Mouse (Mus musculus): ENCODE measurements around the gene Slc7a6os. TPM values are rescaled to one million over a fixed set of nuclear protein-coding genes. Genes with fewer than 3 reads are reported as not detected.

Gene Slc7a6os
- polyA plus RNA-seq (2012; rRNA removed) = 14.2 and 16.5 TPM in 2 replicates

GRCm38 (mm10) chr8:106210821-106211345 lies at the start of gene Slc7a6os, which contains the start of gene Prmt7:
Gene Slc7a6os, minus strand, starts transcription at chr8:106210935.
Gene Prmt7, plus strand, starts transcription at chr8:106210936.
- peak; percentile 96 for DNase-seq
- TF ChIP-seq POLR2A (IDR thresholded peaks at IDR 0.05; ENCODE audit: borderline replicate concordance, extremely low read depth, low read depth, low read length) = peak; percentile 86; the same call in 1 of the 2 replicates
- no peak for TF ChIP-seq CTCF (IDR thresholded peaks at IDR 0.05; ENCODE audit: insufficient read depth, low read length)
- WGBS = under 1% methylated on average over 52 of the region's 52 CpGs
- Histone ChIP-seq H3K4me1 (ENCODE audit: control insufficient read depth, insufficient read depth, low read length) (no peaks in the 10 kb centered on the region; the same call in 1 of the 2 replicates), H3K4me3 (replicated peaks; ENCODE audit: extremely low read depth, low read depth, low read length) (peak within 1 kb of the TSS; percentile 89)

DNA sequence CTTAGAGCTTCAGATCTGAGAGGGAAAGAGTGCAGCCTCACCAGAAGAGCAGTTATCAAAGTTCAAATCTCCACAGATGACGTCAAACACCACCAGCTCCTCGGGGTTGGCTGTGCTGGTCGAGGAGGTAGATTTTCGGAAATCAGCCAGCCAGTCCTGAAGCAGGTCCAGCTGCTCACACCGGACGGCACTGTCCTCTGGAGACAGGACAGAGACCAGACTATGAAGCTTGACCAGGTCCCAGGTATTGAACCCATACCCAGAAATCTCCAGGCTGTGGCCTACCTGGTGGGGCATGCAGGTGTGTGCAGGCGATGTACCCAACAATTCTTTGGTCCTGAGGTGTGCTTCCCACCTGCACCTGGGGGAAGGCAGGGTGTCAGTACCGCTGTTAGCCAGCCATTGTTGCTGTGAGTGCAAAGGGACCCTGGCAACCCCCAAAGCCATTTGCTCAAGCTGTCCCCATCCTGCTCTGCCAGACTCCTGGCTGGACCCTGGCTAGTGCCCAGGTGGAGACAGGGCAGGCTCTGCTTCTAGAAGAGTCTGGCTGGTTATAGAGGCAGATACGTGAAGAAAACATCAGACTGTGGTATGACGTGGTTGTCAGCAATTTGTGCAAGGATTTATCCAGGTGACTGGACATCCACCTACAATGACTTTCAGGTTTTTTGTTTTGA lies 49.0 kb upstream of the Slc7a6os start:
- Histone ChIP-seq H3K4me3 (replicated peaks; ENCODE audit: extremely low read depth, low read depth, low read length) (no peak overlapping the region), H3K4me1 (ENCODE audit: control insufficient read depth, insufficient read depth, low read length) (no peaks in the 10 kb centered on the region)
- no peak for DNase-seq
- 88% methylated on average over 10 of the region's 10 CpGs for WGBS
- TF ChIP-seq CTCF (IDR thresholded peaks at IDR 0.05; ENCODE audit: insufficient read depth, low read length) (no peak), POLR2A (IDR thresholded peaks at IDR 0.05; ENCODE audit: borderline replicate concordance, extremely low read depth, low read depth, low read length) (no peak)

DNA sequence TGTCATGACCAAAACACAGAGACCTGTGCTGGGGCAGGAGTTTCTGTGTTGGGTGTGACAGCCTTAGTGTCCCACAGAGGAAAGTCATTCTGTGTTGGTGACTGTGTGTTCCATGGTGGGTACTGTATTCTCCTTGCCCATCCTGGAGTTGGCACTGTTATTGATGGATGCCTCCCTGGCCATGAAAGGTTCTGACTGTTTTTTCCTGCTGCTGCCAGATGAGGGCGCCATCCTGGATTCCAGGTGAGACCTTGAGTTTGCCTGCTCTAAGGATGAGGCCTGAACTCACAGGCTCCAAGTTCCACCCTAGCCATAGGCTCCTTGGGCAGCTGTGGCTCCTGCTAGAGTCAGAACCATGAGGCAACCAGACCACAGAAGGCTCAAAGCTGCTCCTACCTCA lies 47.4 kb upstream of the Slc7a6os start:
- no peak for DNase-seq
- 35% methylated on average over 1 of the region's 1 CpGs for WGBS
- TF ChIP-seq POLR2A (IDR thresholded peaks at IDR 0.05; ENCODE audit: borderline replicate concordance, extremely low read depth, low read depth, low read length) = no peak
- TF ChIP-seq CTCF (IDR thresholded peaks at IDR 0.05; ENCODE audit: insufficient read depth, low read length) = 0 out of 2 replicates have a peak, but pooled peaks have one; percentile 27
- H3K4me1 ChIP-seq (ENCODE audit: control insufficient read depth, insufficient read depth, low read length) = no peaks in the 10 kb centered on the region
- no peak overlapping the region for H3K4me3 ChIP-seq (replicated peaks; ENCODE audit: extremely low read depth, low read depth, low read length)

GRCm38 (mm10) chr8:106250186-106250585 lies 39.5 kb upstream of the Slc7a6os start:
- H3K4me3 ChIP-seq (replicated peaks; ENCODE audit: extremely low read depth, low read depth, low read length) = no peak overlapping the region
- TF ChIP-seq CTCF (IDR thresholded peaks at IDR 0.05; ENCODE audit: insufficient read depth, low read length) (no peak), POLR2A (IDR thresholded peaks at IDR 0.05; ENCODE audit: borderline replicate concordance, extremely low read depth, low read depth, low read length) (no peak)
- WGBS = 70% methylated on average over 4 of the region's 4 CpGs
- no peak for DNase-seq
- no peaks in the 10 kb centered on the region for H3K4me1 ChIP-seq (ENCODE audit: control insufficient read depth, insufficient read depth, low read length)

DNA sequence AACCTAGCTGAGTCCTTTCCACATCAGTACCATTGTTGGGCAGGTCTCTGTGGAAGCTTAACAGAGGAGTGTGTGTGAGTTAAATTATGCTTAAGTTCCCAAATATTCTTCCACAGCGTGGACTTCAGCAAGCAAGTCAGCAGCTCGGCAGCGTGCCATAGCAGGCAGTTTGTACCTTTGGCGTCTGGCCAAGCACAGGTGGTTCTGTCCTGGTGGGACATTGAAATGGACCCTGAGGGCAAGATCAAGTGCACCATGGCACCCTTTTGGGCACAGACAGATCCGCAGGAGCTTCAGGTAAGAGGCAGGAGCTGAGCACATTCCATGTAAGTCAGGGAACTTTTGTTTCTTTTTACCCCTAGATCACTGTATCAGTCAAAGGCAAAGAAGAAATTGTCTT lies 26.4 kb upstream of the Slc7a6os start:
- no peak for DNase-seq
- Histone ChIP-seq H3K4me1 (ENCODE audit: control insufficient read depth, insufficient read depth, low read length) (no peaks in the 10 kb centered on the region), H3K4me3 (replicated peaks; ENCODE audit: extremely low read depth, low read depth, low read length) (no peak overlapping the region)
- 81% methylated on average over 5 of the region's 5 CpGs for WGBS
- no peak for TF ChIP-seq POLR2A (IDR thresholded peaks at IDR 0.05; ENCODE audit: borderline replicate concordance, extremely low read depth, low read depth, low read length)
- no peak for TF ChIP-seq CTCF (IDR thresholded peaks at IDR 0.05; ENCODE audit: insufficient read depth, low read length)

DNA sequence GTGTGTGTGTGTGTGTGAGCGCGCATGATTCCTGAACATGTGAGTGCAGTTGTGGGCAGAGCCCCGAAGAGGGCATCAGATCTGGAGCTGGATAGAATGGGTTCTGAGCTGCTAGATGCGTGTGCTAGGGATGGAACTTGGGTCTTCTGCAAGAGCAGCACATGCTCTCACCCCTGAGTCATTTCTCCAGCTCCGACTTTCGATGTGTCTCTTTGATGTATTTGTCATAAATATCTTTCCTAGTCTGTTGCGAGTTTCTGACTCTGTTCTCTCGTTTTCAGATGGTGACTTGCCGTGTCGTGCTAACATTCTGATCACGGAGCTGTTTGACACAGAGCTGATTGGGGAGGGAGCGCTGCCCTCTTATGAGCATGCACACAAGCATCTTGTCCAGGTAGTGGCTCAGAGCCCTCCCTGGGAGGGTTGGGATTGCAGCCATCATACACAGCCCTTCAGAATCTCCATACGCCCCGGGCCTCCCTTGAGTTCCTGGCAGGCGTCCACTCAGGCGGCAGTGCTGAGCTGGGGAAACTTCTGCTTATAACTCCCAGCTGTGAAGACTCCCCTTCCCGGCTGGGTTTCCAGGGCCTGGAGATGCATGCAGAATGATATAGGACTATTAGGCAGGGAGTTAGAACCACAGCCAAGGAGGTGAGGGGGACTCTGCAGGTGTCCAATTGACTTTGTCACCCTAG lies 24.0 kb upstream of the Slc7a6os start:
- WGBS = 85% methylated on average over 17 of the region's 17 CpGs
- Histone ChIP-seq H3K4me1 (ENCODE audit: control insufficient read depth, insufficient read depth, low read length) (no peaks in the 10 kb centered on the region), H3K4me3 (replicated peaks; ENCODE audit: extremely low read depth, low read depth, low read length) (no peak overlapping the region)
- no peak for TF ChIP-seq CTCF (IDR thresholded peaks at IDR 0.05; ENCODE audit: insufficient read depth, low read length)
- TF ChIP-seq POLR2A (IDR thresholded peaks at IDR 0.05; ENCODE audit: borderline replicate concordance, extremely low read depth, low read depth, low read length) = no peak
- no peak for DNase-seq

GRCm38 (mm10) chr8:106232751-106233150 lies 22.0 kb upstream of the Slc7a6os start:
- DNase-seq = no peak
- Histone ChIP-seq H3K4me3 (replicated peaks; ENCODE audit: extremely low read depth, low read depth, low read length) (no peak overlapping the region), H3K4me1 (ENCODE audit: control insufficient read depth, insufficient read depth, low read length) (no peaks in the 10 kb centered on the region)
- WGBS = 56% methylated on average over 3 of the region's 3 CpGs
- TF ChIP-seq CTCF (IDR thresholded peaks at IDR 0.05; ENCODE audit: insufficient read depth, low read length) = no peak
- TF ChIP-seq POLR2A (IDR thresholded peaks at IDR 0.05; ENCODE audit: borderline replicate concordance, extremely low read depth, low read depth, low read length) = no peak

- DNase-seq = no peak
- no peak overlapping the region for H3K4me3 ChIP-seq (replicated peaks; ENCODE audit: extremely low read depth, low read depth, low read length)
- WGBS = 92% methylated on average over 7 of the region's 7 CpGs
- no peaks in the 10 kb centered on the region for H3K4me1 ChIP-seq (ENCODE audit: control insufficient read depth, insufficient read depth, low read length)
- no peak for TF ChIP-seq CTCF (IDR thresholded peaks at IDR 0.05; ENCODE audit: insufficient read depth, low read length)
- TF ChIP-seq POLR2A (IDR thresholded peaks at IDR 0.05; ENCODE audit: borderline replicate concordance, extremely low read depth, low read depth, low read length) = no peak
These were observed 20.8 kb upstream of the Slc7a6os start for GRCm38 (mm10) chr8:106231536-106231935.

DNA sequence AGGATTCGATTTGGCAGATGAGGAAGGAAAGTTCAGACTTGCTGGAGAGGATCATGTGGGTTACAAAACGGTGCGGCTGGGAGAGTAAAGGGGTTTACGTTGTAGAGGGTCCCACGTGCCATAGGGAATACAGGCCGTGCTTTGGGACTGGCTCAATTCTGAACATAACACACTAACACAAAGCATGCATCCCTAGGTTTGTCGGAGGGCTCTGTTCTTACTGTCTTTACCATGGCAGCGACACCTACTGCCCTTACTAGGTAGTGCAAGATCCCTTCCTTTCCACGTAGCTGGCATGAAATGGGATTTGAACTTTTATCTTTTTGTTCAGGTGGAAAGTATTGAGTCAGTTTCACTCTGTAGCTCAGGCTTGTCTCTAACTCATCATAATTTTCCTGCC lies 15.9 kb upstream of the Slc7a6os start:
- TF ChIP-seq CTCF (IDR thresholded peaks at IDR 0.05; ENCODE audit: insufficient read depth, low read length) (peak; percentile 62), POLR2A (IDR thresholded peaks at IDR 0.05; ENCODE audit: borderline replicate concordance, extremely low read depth, low read depth, low read length) (no peak)
- H3K4me1 ChIP-seq (ENCODE audit: control insufficient read depth, insufficient read depth, low read length) = no peaks in the 10 kb centered on the region
- 35% methylated on average over 9 of the region's 9 CpGs for WGBS
- no peak overlapping the region for H3K4me3 ChIP-seq (replicated peaks; ENCODE audit: extremely low read depth, low read depth, low read length)
- DNase-seq = peak; percentile 49
